Mouse (Mus musculus) liver, embryonic 14.5 days (tissue): ENCODE measurements at regions not wholly inside any gene's neighbourhood (a gene's known extent, or its start where the extent isn't known, plus 50 kb on each side); places are given as distances from the start of the nearest gene placed in this dataset.

Source experiments
- CTCF ChIP-seq: IDR thresholded peaks from 2 replicates; pipeline ENCODE4 v1.5.1; 2016; ENCODE audit warnings: antibody characterized with exemption, low read depth, control low read depth
- EP300 ChIP-seq: IDR thresholded peaks from 2 replicates; pipeline ENCODE4 v1.6.1; 2016; ENCODE audit warnings: antibody characterized with exemption, low read depth

GRCm38 (mm10) chr3:134611516-134612297 is 217.1 kb upstream of the Tacr3 start:
- TF ChIP-seq CTCF (no peak), EP300 (no peak)
